Mouse (Mus musculus) thymus, adult 2 months (tissue): Measurements from ENCODE around the gene Ttc27.

ENCODE experiments used
- CTCF ChIP-seq: fragments of 200-500 bp; IDR thresholded peaks from 2 replicates; pipeline ENCODE4 v1.5.1; 2012; ENCODE audit warnings: mild to moderate bottlenecking, control low read depth, low read length, moderate library complexity, borderline replicate concordance; ENCODE audit not compliant: control insufficient read depth, poor library complexity, insufficient read depth; ENCODE audit errors: extremely low read depth
- POLR2A ChIP-seq: fragments of 200-500 bp; IDR thresholded peaks from 2 replicates; pipeline ENCODE4 v1.6.1; 2012; ENCODE audit warnings: mild to moderate bottlenecking, low read length, control low read depth, moderate library complexity; ENCODE audit not compliant: control insufficient read depth, poor library complexity, insufficient read depth; ENCODE audit errors: extremely low read depth

- TF ChIP-seq CTCF (no peak), POLR2A (no peak)
These were observed 47.5 kb upstream of the Ttc27 start for GRCm38 (mm10) chr17:74670031-74670430.
